Mouse (Mus musculus) midbrain, postnatal 0 days (tissue): ENCODE results near the gene Fndc9. TPM values are rescaled to one million over a fixed set of nuclear protein-coding genes. Genes with fewer than 3 reads are reported as not detected.
A peak's percentile ranks its signal among the peaks of the same experiment; 100 is the strongest.

ENCODE experiments used
- ATAC-seq: fragments of 200-750 bp; cut with Nextera tagmentation; 2 replicates; pipeline ENCODE4 v1.8.0; 2017; ENCODE audit warnings: moderate number of reproducible peaks, mild to moderate bottlenecking, moderate TSS enrichment, moderate library complexity; ENCODE audit not compliant: low FRiP score
- DNase-seq: peaks from one replicate; pipeline ENCODE4 v3.0.0-alpha.2; 2015; ENCODE audit warnings: low spot score
- H3K27ac ChIP-seq: fragments of 300-500 bp; sonication (generic); 2 replicates; pipeline ENCODE4 v1.5.1; 2014; ENCODE audit warnings: low read depth, mild to moderate bottlenecking, low read length, mixed read lengths
- H3K27me3 ChIP-seq: fragments of 300-500 bp; sonication (generic); 2 replicates; pipeline ENCODE4 v1.6.1; 2014; ENCODE audit warnings: low read length, control low read depth, mixed read lengths; ENCODE audit not compliant: insufficient read depth
- H3K36me3 ChIP-seq: fragments of 300-500 bp; sonication (generic); 2 replicates; pipeline ENCODE4 v1.6.1; 2014; ENCODE audit warnings: low read length, control low read depth, mixed read lengths; ENCODE audit not compliant: insufficient read depth
- H3K4me1 ChIP-seq: fragments of 300-500 bp; sonication (generic); 2 replicates; pipeline ENCODE4 v1.6.1; 2014; ENCODE audit warnings: mild to moderate bottlenecking, control low read depth, antibody characterized with exemption, low read length, mixed read lengths; ENCODE audit not compliant: insufficient read depth
- H3K4me2 ChIP-seq: fragments of 300-500 bp; sonication (generic); 2 replicates; pipeline ENCODE4 v1.6.1; 2014; ENCODE audit warnings: low read depth, mild to moderate bottlenecking, low read length, mixed read lengths; ENCODE audit not compliant: poor library complexity, severe bottlenecking
- H3K4me3 ChIP-seq: fragments of 300-500 bp; sonication (generic); 2 replicates; pipeline ENCODE4 v1.5.1; 2014; ENCODE audit warnings: low read depth, mild to moderate bottlenecking, low read length, moderate library complexity
- H3K9ac ChIP-seq: fragments of 300-500 bp; sonication (generic); replicated peaks from 2 replicates; pipeline ENCODE4 v1.6.1; 2014; ENCODE audit warnings: mild to moderate bottlenecking, low read length, moderate library complexity, mixed read lengths; ENCODE audit not compliant: poor library complexity, severe bottlenecking
- H3K9me3 ChIP-seq: fragments of 300-500 bp; sonication (generic); 2 replicates; pipeline ENCODE4 v1.6.1; 2016; ENCODE audit warnings: low read length, control low read depth
- CTCF ChIP-seq: IDR thresholded peaks from 2 replicates; pipeline ENCODE4 v1.5.1; 2016; ENCODE audit warnings: antibody characterized with exemption, mild to moderate bottlenecking
- WGBS: fragments of 180-500 bp; shearing (Covaris S2); extraction: QIAGEN DNeasy Blood & Tissue Kit; methylation state at CpG from one replicate; pipeline ENCODE4 v1.1.7; 2014; 5-methylcytosine and 5-hydroxymethylcytosine counted together
- polyA plus RNA-seq: library from polyadenylated mRNA; unstranded; fragments of >200 nt; fragmentation: Nextera tagmentation; extraction: Ambion mirVana; gene quantifications from 2 replicates; pipeline ENCODE4 v1.2.1, GENCODE M21; 2015
- total RNA-seq: library from RNA; depleted of rRNA; stranded (reverse); fragments of >200 nt; gene quantifications from 2 replicates; pipeline ENCODE4 v1.2.3, GENCODE M21; 2014; rRNA removed

Fndc9 gene
- total and polyA plus RNA-seq, 2 experiments from 2014 or later = 12.2 to 18.9 TPM

DNA sequence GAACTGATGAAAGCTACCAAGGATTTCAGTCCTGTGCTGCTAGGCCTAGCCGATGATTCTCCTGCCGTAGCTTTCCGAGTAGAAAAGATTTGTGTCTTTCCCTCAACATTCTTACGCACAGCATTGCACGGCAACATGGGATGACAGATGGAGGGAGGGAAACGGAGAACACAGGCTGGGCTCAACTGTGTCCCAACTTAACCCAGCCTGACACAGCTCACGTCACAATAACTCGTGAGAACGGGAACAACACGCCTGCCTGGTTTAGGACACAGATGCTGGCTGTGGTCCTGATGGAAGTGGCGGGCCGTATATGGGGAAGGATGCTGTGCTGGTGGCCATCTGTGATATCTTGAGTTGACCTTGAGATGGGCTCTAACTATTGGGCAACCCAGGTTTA lies 43.4 kb downstream of the Fndc9 start:
- Histone ChIP-seq H3K4me2 (no peak overlapping the region), H3K27me3 (no peaks in the 10 kb centered on the region), H3K4me1 (no peaks in the 10 kb centered on the region), H3K27ac (no peak overlapping the region), H3K4me3 (no peak overlapping the region), H3K9ac (no peak overlapping the region), H3K9me3 (no peaks in the 10 kb centered on the region), H3K36me3 (peaks cover 86% of the 10 kb centered on the region)
- ATAC-seq (no peak), DNase-seq (no peak)
- 86% methylated on average over 12 of the region's 12 CpGs for WGBS
- no peak for TF ChIP-seq CTCF

DNA sequence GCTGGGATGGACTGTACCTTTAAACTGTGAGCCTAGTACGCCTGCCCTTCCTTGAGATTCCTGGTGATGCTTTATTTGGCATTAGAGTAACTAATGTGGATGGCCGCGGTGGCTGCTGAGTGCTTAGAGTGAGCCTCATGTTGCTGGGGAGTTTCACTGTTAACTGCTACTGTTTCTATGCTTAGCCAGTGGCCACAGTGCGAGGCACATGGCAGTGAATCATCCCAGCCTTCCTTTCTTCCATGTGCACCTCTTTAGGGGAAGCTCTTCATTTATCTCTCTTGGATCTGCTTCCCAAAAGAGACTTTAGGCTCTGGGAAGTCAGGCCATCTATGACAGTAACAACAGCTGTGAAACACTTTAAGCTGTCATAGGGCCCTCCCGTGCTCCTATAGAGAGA lies 47.3 kb downstream of the Fndc9 start:
- no peak overlapping the region for H3K4me2 ChIP-seq
- 96% methylated on average over 5 of the region's 5 CpGs for WGBS
- no peak overlapping the region for H3K9ac ChIP-seq
- DNase-seq (no peak), ATAC-seq (no peak)
- no peaks in the 10 kb centered on the region for H3K9me3 ChIP-seq
- H3K4me3 ChIP-seq = no peak overlapping the region
- H3K36me3 ChIP-seq = peaks cover 75% of the 10 kb centered on the region
- no peak overlapping the region for H3K27ac ChIP-seq
- no peaks in the 10 kb centered on the region for H3K27me3 ChIP-seq
- H3K4me1 ChIP-seq = no peaks in the 10 kb centered on the region
- no peak for TF ChIP-seq CTCF

DNA sequence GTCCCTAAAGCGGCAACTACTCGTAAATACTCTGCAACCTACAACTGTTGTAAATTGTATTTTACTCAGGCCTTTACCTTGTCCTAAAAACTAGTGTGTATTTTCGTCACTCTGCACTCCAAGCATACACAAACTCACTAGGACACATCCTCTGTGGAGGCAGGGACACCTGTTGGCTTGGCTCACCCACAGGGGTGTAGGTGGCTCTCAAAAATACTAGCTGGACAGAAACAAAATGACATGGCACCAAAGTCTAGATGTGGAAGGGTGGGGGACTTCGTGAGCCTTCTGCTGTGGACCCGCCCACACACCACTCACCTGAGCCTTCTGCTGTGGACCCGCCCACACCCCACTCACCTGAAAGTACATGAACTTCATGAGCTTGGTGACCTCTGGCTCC lies 48.5 kb downstream of the Fndc9 start:
- TF ChIP-seq CTCF = no peak
- Histone ChIP-seq H3K36me3 (peaks cover 72% of the 10 kb centered on the region), H3K4me2 (no peak overlapping the region), H3K27me3 (no peaks in the 10 kb centered on the region), H3K9me3 (no peaks in the 10 kb centered on the region), H3K4me3 (no peak overlapping the region), H3K27ac (no peak overlapping the region), H3K4me1 (no peaks in the 10 kb centered on the region), H3K9ac (no peak overlapping the region)
- ATAC-seq (no peak), DNase-seq (no peak)
- WGBS = 95% methylated on average over 6 of the region's 6 CpGs

DNA sequence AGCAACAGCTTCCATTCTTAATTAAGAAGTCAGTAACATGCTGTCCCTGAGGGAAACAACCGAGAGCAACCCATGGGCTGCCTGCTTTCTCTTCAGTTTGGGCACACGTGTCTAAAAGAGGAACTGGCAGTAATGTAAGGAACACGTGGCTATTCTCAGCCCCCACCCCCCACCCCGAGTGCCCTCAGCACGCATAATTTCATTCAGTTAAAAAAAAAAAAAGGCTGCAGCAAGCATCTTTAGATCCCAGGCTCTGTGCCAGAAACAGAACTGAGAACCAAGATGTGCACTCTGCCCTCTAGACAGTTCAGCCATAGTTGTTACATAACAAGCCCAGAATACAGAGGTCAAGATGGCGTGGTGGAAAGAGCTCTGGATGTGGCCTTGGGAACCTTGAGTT lies 51.5 kb downstream of the Fndc9 start:
- ATAC-seq = no peak
- Histone ChIP-seq H3K36me3 (peaks cover 66% of the 10 kb centered on the region), H3K27ac (no peak overlapping the region)

DNA sequence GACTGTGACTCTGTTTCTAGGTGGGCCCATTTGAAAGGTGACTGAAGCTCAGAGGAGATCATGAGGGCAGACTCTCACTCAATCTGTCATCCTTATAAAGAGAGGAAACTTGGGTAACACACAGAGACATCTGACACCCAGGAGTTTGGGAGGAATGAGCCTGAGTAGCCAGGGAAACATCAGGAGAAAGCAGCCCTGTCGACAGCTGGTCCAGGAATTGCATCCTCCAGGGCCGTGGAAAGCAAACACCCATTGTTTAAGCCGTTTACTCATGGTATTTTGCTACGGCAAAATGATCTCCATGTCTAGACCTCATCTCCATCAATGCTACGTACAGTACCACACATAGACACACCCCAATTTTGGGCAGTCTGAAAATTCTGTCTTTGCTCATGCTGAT lies 52.8 kb downstream of the Fndc9 start:
- Histone ChIP-seq H3K4me1 (peaks cover 5% of the 10 kb centered on the region; the same call in 1 of the 2 replicates), H3K27me3 (no peaks in the 10 kb centered on the region), H3K27ac (no peak overlapping the region), H3K4me2 (no peak overlapping the region), H3K9ac (no peak overlapping the region), H3K9me3 (no peaks in the 10 kb centered on the region), H3K4me3 (no peak overlapping the region), H3K36me3 (peaks cover 53% of the 10 kb centered on the region)
- no peak for ATAC-seq
- DNase-seq = no peak
- TF ChIP-seq CTCF = no peak
- 83% methylated on average over 5 of the region's 5 CpGs for WGBS

More for the DNA sequence above, 51.5 kb downstream of the Fndc9 start:
- peak; percentile 49 for DNase-seq
- Histone ChIP-seq H3K9me3 (no peaks in the 10 kb centered on the region), H3K27me3 (no peaks in the 10 kb centered on the region), H3K4me2 (no peak overlapping the region), H3K4me1 (peaks cover 5% of the 10 kb centered on the region; the same call in 1 of the 2 replicates), H3K4me3 (no peak overlapping the region), H3K9ac (no peak overlapping the region)
- 29% methylated on average over 6 of the region's 6 CpGs for WGBS
- no peak for TF ChIP-seq CTCF

DNA sequence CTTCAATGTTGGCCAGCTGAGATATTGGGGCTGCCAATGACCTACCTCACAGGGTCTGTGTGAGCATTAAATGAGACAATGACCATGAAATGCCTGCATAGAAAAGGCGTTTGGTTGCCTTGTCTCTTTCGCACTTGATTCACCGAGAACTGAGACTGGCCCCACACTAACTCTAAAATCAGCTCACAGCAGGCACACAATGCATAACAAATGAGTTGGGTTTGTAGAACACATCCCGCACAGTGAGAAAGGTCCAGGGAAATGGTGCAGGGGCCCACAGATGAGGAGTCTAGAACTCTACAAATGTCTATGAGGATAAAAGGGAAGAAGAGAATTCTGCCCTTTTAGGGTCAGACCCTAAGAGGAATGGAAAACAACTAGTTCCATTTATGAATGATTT lies 53.7 kb downstream of the Fndc9 start:
- no peak overlapping the region for H3K4me2 ChIP-seq
- no peak for TF ChIP-seq CTCF
- H3K4me1 ChIP-seq = peaks cover 5% of the 10 kb centered on the region; the same call in 1 of the 2 replicates
- no peak for ATAC-seq
- WGBS = 38% methylated on average over 4 of the region's 4 CpGs
- no peaks in the 10 kb centered on the region for H3K27me3 ChIP-seq
- no peak overlapping the region for H3K4me3 ChIP-seq
- no peak overlapping the region for H3K27ac ChIP-seq
- peaks cover 44% of the 10 kb centered on the region for H3K36me3 ChIP-seq
- no peak overlapping the region for H3K9ac ChIP-seq
- no peaks in the 10 kb centered on the region for H3K9me3 ChIP-seq
- no peak for DNase-seq

Other genes starting within 250 kb of the Fndc9 start
- gene Gm12166, start 183.2 kb upstream of the Fndc9 start, total RNA-seq = 8.7 and 12.1 TPM in 2 replicates
- gene Gm12166, start 183.2 kb upstream of the Fndc9 start, polyA plus RNA-seq = 8.3 and 8.9 TPM in 2 replicates
- 16.8 and 16.9 TPM in 2 replicates for gene Adam19, start 179.5 kb upstream of the Fndc9 start, total RNA-seq
- gene Adam19, start 179.5 kb upstream of the Fndc9 start, polyA plus RNA-seq = 3.9 and 6.1 TPM in 2 replicates
- 0.27 and 0.33 TPM in 2 replicates for gene Nipal4, start 69.0 kb upstream of the Fndc9 start, total RNA-seq
- gene Nipal4, start 69.0 kb upstream of the Fndc9 start, polyA plus RNA-seq = 0.10 and 0.17 TPM in 2 replicates
- 133 and 141 TPM in 2 replicates for gene Cyfip2, start 77.3 kb downstream of the Fndc9 start, total RNA-seq
- gene Cyfip2, start 77.3 kb downstream of the Fndc9 start, polyA plus RNA-seq = 79.4 and 83.7 TPM in 2 replicates
- gene Itk, start 154.0 kb downstream of the Fndc9 start, total RNA-seq = 0.05 and 0.16 TPM in 2 replicates
- gene Itk, start 154.0 kb downstream of the Fndc9 start, polyA plus RNA-seq = 0.05 and 0.06 TPM in 2 replicates
- gene Fam71b, start 161.0 kb downstream of the Fndc9 start, total RNA-seq = not detected in 2 replicates
- not detected in 2 replicates for gene Fam71b, start 161.0 kb downstream of the Fndc9 start, polyA plus RNA-seq
- 19.4 and 20.1 TPM in 2 replicates for gene Med7, start 201.4 kb downstream of the Fndc9 start, total RNA-seq
- 53.3 and 53.8 TPM in 2 replicates for gene Med7, start 201.4 kb downstream of the Fndc9 start, polyA plus RNA-seq
- 0.09 and 0.44 TPM in 2 replicates for gene Havcr2, start 219.4 kb downstream of the Fndc9 start, total RNA-seq
- 0.23 and 0.32 TPM in 2 replicates for gene Havcr2, start 219.4 kb downstream of the Fndc9 start, polyA plus RNA-seq